Mouse (Mus musculus): ENCODE measurements at regions not wholly inside any gene's neighbourhood (a gene's known extent, or its start where the extent isn't known, plus 50 kb on each side); places are given as distances from the start of the nearest gene placed in this dataset.
A peak's percentile ranks its signal among the peaks of the same experiment; 100 is the strongest.

DNA sequence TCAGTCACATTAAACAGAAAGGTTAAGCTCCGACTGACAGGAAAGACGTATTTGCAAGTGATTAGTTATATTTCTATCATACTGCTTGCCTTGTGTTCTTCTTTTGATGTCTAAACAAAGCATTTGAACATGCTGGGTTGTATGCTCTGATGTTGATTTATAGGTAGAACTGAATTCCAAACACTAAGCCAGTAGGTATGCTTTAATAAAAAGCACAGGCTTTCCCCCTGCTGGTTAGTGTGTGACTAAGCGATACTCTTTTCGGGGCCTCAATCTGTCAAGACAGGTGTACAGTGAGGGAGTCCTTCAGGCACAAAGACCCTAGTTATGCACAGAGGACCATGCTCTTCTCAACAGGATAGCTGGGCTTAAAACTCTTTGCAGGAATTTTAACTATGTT lies 119.1 kb upstream of the Defb41 start:
- H3K4me1 ChIP-seq (ENCODE audit: control insufficient read depth, insufficient read depth, low read length) = no peaks in the 10 kb centered on the region
- H3K4me3 ChIP-seq (ENCODE audit: low read depth, low read length) = no peak overlapping the region
- no peak overlapping the region for H3K27ac ChIP-seq (replicated peaks; ENCODE audit: low read depth, low read length)
- H3K36me3 ChIP-seq (replicated peaks; ENCODE audit: control insufficient read depth, insufficient read depth, low read depth, low read length) = no peaks in the 10 kb centered on the region
- H3K9ac ChIP-seq (replicated peaks; ENCODE audit: low read length) = no peak overlapping the region
- H3K4me2 ChIP-seq (ENCODE audit: low read depth, low read length) = no peak overlapping the region
- WGBS = 78% methylated on average over 4 of the region's 4 CpGs
- ATAC-seq (replicated peaks; ENCODE audit: insufficient number of reproducible peaks, low FRiP score, low TSS enrichment, low read depth) (no peak), DNase-seq (ENCODE audit: low spot score) (no peak)
- H3K27me3 ChIP-seq (ENCODE audit: control insufficient read depth, insufficient read depth, low read length) = no peaks in the 10 kb centered on the region
- no peaks in the 10 kb centered on the region for H3K9me3 ChIP-seq (replicated peaks; ENCODE audit: control insufficient read depth, low read length)

DNA sequence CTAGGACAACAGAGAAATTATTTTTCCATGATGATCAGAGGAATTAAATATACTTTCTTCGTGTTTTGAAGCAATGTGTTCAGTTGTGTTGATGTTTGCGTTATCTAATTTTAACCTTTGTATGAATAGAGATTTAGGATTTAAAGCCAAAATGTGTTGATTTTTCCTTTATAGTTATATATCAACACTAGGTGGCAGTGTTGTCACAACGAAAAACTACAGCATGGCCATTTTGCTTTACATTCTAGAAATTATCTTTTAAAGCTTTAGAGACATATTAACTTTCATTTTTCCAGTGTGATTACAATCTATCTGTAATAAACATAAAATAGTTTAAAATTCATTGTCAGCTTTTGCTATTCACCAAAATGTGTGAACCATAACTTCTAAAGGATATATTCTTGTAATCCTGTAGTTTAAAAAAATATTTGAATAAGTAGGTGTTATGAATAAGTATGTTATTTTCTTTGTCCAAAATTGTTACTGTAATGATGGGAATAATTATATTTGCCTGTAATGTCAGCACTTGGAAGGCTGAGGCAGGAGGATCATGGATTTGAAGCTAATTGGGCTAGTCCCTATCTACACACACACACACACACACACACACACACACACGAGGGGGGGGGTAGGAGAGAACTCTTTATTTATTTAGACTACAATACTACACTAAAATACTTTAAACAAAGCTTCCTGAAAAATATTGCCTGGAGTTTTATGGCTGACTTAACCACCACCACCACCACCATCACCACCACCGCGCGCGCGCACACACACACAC lies 95.2 kb upstream of the Defb41 start:
- DNase-seq (ENCODE audit: low spot score) (peak; percentile 64), ATAC-seq (replicated peaks; ENCODE audit: insufficient number of reproducible peaks, low FRiP score, low TSS enrichment, low read depth) (no peak)
- Histone ChIP-seq H3K36me3 (replicated peaks; ENCODE audit: control insufficient read depth, insufficient read depth, low read depth, low read length) (no peaks in the 10 kb centered on the region), H3K9me3 (replicated peaks; ENCODE audit: control insufficient read depth, low read length) (no peaks in the 10 kb centered on the region), H3K27ac (replicated peaks; ENCODE audit: low read depth, low read length) (no peak overlapping the region), H3K4me1 (ENCODE audit: control insufficient read depth, insufficient read depth, low read length) (no peaks in the 10 kb centered on the region), H3K4me2 (ENCODE audit: low read depth, low read length) (no peak overlapping the region), H3K27me3 (ENCODE audit: control insufficient read depth, insufficient read depth, low read length) (no peaks in the 10 kb centered on the region), H3K4me3 (ENCODE audit: low read depth, low read length) (no peak overlapping the region), H3K9ac (replicated peaks; ENCODE audit: low read length) (no peak overlapping the region)
- 62% methylated on average over 9 of the region's 9 CpGs for WGBS

GRCm38 (mm10) chr1:18338871-18339270 lies 73.9 kb upstream of the Defb41 start:
- DNase-seq (ENCODE audit: low spot score) = peak; percentile 57
- no peaks in the 10 kb centered on the region for H3K27me3 ChIP-seq (ENCODE audit: control insufficient read depth, insufficient read depth, low read length)
- no peak overlapping the region for H3K27ac ChIP-seq (replicated peaks; ENCODE audit: low read depth, low read length)
- whole genome bisulfite sequencing = 73% methylated on average over 1 of the region's 1 CpGs
- H3K9ac ChIP-seq (replicated peaks; ENCODE audit: low read length) = no peak overlapping the region
- no peak overlapping the region for H3K4me2 ChIP-seq (ENCODE audit: low read depth, low read length)
- no peak for ATAC-seq (replicated peaks; ENCODE audit: insufficient number of reproducible peaks, low FRiP score, low TSS enrichment, low read depth)
- no peaks in the 10 kb centered on the region for H3K4me1 ChIP-seq (ENCODE audit: control insufficient read depth, insufficient read depth, low read length)
- no peaks in the 10 kb centered on the region for H3K9me3 ChIP-seq (replicated peaks; ENCODE audit: control insufficient read depth, low read length)
- no peak overlapping the region for H3K4me3 ChIP-seq (ENCODE audit: low read depth, low read length)
- no peaks in the 10 kb centered on the region for H3K36me3 ChIP-seq (replicated peaks; ENCODE audit: control insufficient read depth, insufficient read depth, low read depth, low read length)

All from embryonic facial prominence, embryonic 11.5 days (tissue).